8 mouse cellular contexts compared by ENCODE assay signal in the genomic region with DNA sequence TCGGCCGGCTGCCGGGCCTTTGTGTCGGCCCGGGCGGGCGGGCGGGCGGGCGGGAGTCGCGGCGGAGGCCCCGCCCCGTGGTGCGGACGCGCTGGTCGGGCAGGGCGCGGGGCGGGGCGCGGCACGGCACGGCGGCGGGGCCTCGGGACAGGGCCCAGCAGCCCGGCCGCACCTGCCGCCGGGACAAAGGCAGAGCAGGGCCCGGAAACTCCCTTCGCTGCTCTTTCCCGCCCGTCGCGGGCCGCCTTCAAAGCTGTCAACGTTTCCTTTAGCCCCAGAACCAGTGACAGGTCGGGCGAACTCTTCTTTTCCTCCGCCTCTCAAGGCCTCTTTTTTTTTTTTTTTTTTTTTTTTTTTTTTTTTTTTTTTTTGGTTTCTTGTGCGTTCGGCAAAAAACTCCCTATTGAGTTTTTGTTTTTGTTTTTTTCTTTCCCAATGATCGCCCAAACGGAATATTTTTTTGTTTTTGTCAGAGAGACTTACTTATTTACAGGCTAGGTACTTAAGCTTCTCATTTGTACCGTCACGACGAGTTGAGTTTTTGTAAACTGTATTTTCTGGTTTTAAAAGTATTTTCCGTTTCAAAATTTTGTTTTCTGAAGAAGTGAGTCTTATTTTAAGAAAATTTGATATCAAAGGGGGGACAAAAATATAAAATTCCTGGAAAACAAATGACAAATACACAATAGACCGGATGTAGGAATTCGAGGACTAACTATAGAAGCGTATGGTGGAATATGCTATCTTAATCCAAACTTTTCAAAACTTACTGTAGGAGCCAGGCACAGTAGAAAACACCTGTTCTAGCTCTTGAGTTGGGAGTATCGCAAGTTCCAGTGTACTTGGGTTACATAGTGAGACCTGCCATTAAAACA. TPM values are rescaled to one million over a fixed set of nuclear protein-coding genes. Genes with fewer than 3 reads are reported as not detected.
DNase-seq lines count a peak whose midpoint lies in the region; ATAC-seq and TF ChIP-seq lines count a peak whose summit lies in the region.

No protein-coding gene starts in this region.

- peaks cover 21% of the 10 kb centered on the region for H3K4me1 ChIP-seq in intestine, embryonic 16.5 days (ENCODE audit: control insufficient read depth, insufficient read depth, low read length)
- H3K4me1 ChIP-seq in liver, embryonic 12.5 days = peaks cover 60% of the 10 kb centered on the region
- peaks cover 6% of the 10 kb centered on the region; the same call in 1 of the 2 replicates for H3K4me1 ChIP-seq in testis, adult 2 months (ENCODE audit: control insufficient read depth, insufficient read depth, low read length)

- no peak for TF ChIP-seq POLR2A in testis, adult 2 months (IDR thresholded peaks at IDR 0.05; ENCODE audit: control insufficient read depth, low read depth, low read length)

- peak overlapping the region; percentile 99 for H3K27ac ChIP-seq in intestine, embryonic 16.5 days (ENCODE audit: low read length)
- H3K27ac ChIP-seq in liver, embryonic 12.5 days = peak overlapping the region; percentile 99
- peak overlapping the region; percentile 93 for H3K27ac ChIP-seq in testis, adult 2 months (ENCODE audit: control insufficient read depth, insufficient read depth, low read depth, low read length)

- ATAC-seq in intestine, embryonic 16.5 days = peak; percentile 96
- peak; percentile 93 for ATAC-seq in liver, embryonic 12.5 days
- ATAC-seq in monocyte, adult 5-6 weeks (replicated peaks; ENCODE audit: insufficient number of reproducible peaks, low FRiP score, low TSS enrichment, poor library complexity, severe bottlenecking) = peak; percentile 34; the same call in 1 of the 2 replicates

- H3K27me3 ChIP-seq in intestine, embryonic 16.5 days (replicated peaks; ENCODE audit: control insufficient read depth, insufficient read depth, low read length) = no peaks in the 10 kb centered on the region
- H3K27me3 ChIP-seq in liver, embryonic 12.5 days (replicated peaks) = no peaks in the 10 kb centered on the region
- no peaks in the 10 kb centered on the region for H3K27me3 ChIP-seq in testis, adult 2 months (ENCODE audit: control insufficient read depth, insufficient read depth, low read length)

- peak overlapping the region; percentile 59 for H3K4me2 ChIP-seq in intestine, embryonic 16.5 days (ENCODE audit: low read depth, low read length)
- H3K4me2 ChIP-seq in liver, embryonic 12.5 days = peak overlapping the region; percentile 79

- H3K36me3 ChIP-seq in intestine, embryonic 16.5 days (ENCODE audit: control insufficient read depth, insufficient read depth, low read length) = peaks cover 17% of the 10 kb centered on the region; the same call in 1 of the 2 replicates
- peaks cover 57% of the 10 kb centered on the region for H3K36me3 ChIP-seq in liver, embryonic 12.5 days
- peaks cover 1% of the 10 kb centered on the region; the same call in 1 of the 2 replicates for H3K36me3 ChIP-seq in testis, adult 2 months (ENCODE audit: control insufficient read depth, insufficient read depth, low read length)

- 2% methylated on average over 38 of the region's 56 CpGs for WGBS in intestine, embryonic 16.5 days
- 4% methylated on average over 41 of the region's 56 CpGs for WGBS in liver, embryonic 12.5 days (ENCODE audit: insufficient replicate concordance)

- no peak for TF ChIP-seq CTCF in testis, adult 2 months (IDR thresholded peaks at IDR 0.05; ENCODE audit: control insufficient read depth, insufficient read depth, insufficient replicate concordance, low read depth, low read length)

- DNase-seq in left cerebral cortex, adult 11 months (ENCODE audit: low spot score) = peak; percentile 45
- no peak for DNase-seq in left cerebral cortex, postnatal 36 days (ENCODE audit: low spot score in 2 of 2)
- peak; percentile 60 for DNase-seq in c-Kit-positive CD71-negative TER-119-negative erythroid progenitor cells, embryonic 14.5 days (ENCODE audit: low read depth)
- peak; percentile 82 for DNase-seq in gastrocnemius, postnatal 10 days

- intact Hi-C loops in left cerebral cortex, postnatal 36 days (cut with DNase I) = loop anchor here (2.0 to 10.0 kb wide), 2 partner anchors 19 to 175 kb away; partner anchors contain the start of genes Glt8d1 and Spcs1

- peak overlapping the region; percentile 96 for H3K9ac ChIP-seq in intestine, embryonic 16.5 days (ENCODE audit: low read depth, low read length)
- peak overlapping the region; percentile 89 for H3K9ac ChIP-seq in liver, embryonic 12.5 days

- H3K9me3 ChIP-seq in intestine, embryonic 16.5 days (ENCODE audit: control insufficient read depth, low read length) = no peaks in the 10 kb centered on the region
- H3K9me3 ChIP-seq in liver, embryonic 12.5 days (replicated peaks) = no peaks in the 10 kb centered on the region

- H3K4me3 ChIP-seq in intestine, embryonic 16.5 days (ENCODE audit: low read length) = peak overlapping the region; percentile 79
- peak overlapping the region; percentile 79 for H3K4me3 ChIP-seq in liver, embryonic 12.5 days
- H3K4me3 ChIP-seq in testis, adult 2 months (ENCODE audit: control insufficient read depth, low read depth, low read length) = peak overlapping the region; percentile 96

RNA-seq across cellular contexts. Expression of gene Gnl3, which starts 0.6 kb away (rescaled TPM):
- 10 to 100 TPM; 41.8 to 53.9 TPM for total RNA-seq in left cerebral cortex, postnatal 36 days (2021)
- 10 to 100 TPM; 35.5 to 46.5 TPM for total RNA-seq in gastrocnemius, postnatal 10 days (2021)
- polyA plus RNA-seq in intestine, embryonic 16.5 days (2015; fragmentation: Nextera tagmentation; extraction: Ambion mirVana) = 96.5 and 107 TPM in 2 replicates
- 156 and 166 TPM in 2 replicates for polyA plus RNA-seq in liver, embryonic 12.5 days (2016; fragmentation: Nextera tagmentation; extraction: Ambion mirVana)
- 99.4 to 162 TPM (median 133 TPM) in 3 replicates for total RNA-seq in monocyte, adult 5-6 weeks (2017)
- 16.2 and 18.1 TPM in 2 replicates for polyA plus RNA-seq in testis, adult 2 months (2012; rRNA removed)

RNA-seq across cellular contexts. Expression of gene Pbrm1, which starts 0.6 kb away (rescaled TPM):
- 10 to 100 TPM; 50.1 to 57.6 TPM for total RNA-seq in left cerebral cortex, postnatal 36 days (2021)
- total RNA-seq in gastrocnemius, postnatal 10 days (2021) = 10 to 100 TPM; 58.7 to 70.8 TPM
- 74.1 and 79.2 TPM in 2 replicates for polyA plus RNA-seq in intestine, embryonic 16.5 days (2015; fragmentation: Nextera tagmentation; extraction: Ambion mirVana)
- 94.9 and 95.8 TPM in 2 replicates for polyA plus RNA-seq in liver, embryonic 12.5 days (2016; fragmentation: Nextera tagmentation; extraction: Ambion mirVana)
- 41.7 to 67.0 TPM (median 49.4 TPM) in 3 replicates for total RNA-seq in monocyte, adult 5-6 weeks (2017)
- 8.3 and 8.5 TPM in 2 replicates for polyA plus RNA-seq in testis, adult 2 months (2012; rRNA removed)

RNA-seq across cellular contexts. Expression of gene Spcs1, which starts 18.1 kb away (rescaled TPM):
- total RNA-seq in left cerebral cortex, postnatal 36 days (2021) = 100 to 1,000 TPM; 151 to 164 TPM
- 100 to 1,000 TPM; 155 to 161 TPM for total RNA-seq in gastrocnemius, postnatal 10 days (2021)
- polyA plus RNA-seq in intestine, embryonic 16.5 days (2015; fragmentation: Nextera tagmentation; extraction: Ambion mirVana) = 390 and 392 TPM in 2 replicates
- polyA plus RNA-seq in liver, embryonic 12.5 days (2016; fragmentation: Nextera tagmentation; extraction: Ambion mirVana) = 296 and 308 TPM in 2 replicates
- total RNA-seq in monocyte, adult 5-6 weeks (2017) = 73.5 to 105 TPM (median 73.5 TPM) in 3 replicates
- polyA plus RNA-seq in testis, adult 2 months (2012; rRNA removed) = 613 and 684 TPM in 2 replicates

RNA-seq across cellular contexts. Expression of gene Glt8d1, which starts 18.4 kb away (rescaled TPM):
- total RNA-seq in left cerebral cortex, postnatal 36 days (2021) = 10 to 100 TPM; 27.9 to 43.2 TPM
- total RNA-seq in gastrocnemius, postnatal 10 days (2021) = 10 to 100 TPM; 18.0 to 27.4 TPM
- 35.5 and 38.7 TPM in 2 replicates for polyA plus RNA-seq in intestine, embryonic 16.5 days (2015; fragmentation: Nextera tagmentation; extraction: Ambion mirVana)
- 23.5 and 23.9 TPM in 2 replicates for polyA plus RNA-seq in liver, embryonic 12.5 days (2016; fragmentation: Nextera tagmentation; extraction: Ambion mirVana)
- 17.0 to 29.2 TPM (median 20.6 TPM) in 3 replicates for total RNA-seq in monocyte, adult 5-6 weeks (2017)
- 170 and 200 TPM in 2 replicates for polyA plus RNA-seq in testis, adult 2 months (2012; rRNA removed)

Comparison
In these comparisons a context has a peak if more than half of its experiments do, and no peak if none do; other contexts are left out.
1. DNase-seq: peak in left cerebral cortex, adult 11 months (single experiment), c-Kit-positive CD71-negative TER-119-negative erythroid progenitor cells, embryonic 14.5 days (single experiment) and gastrocnemius, postnatal 10 days (single experiment); none in left cerebral cortex, postnatal 36 days (0 of 2).
2. ATAC-seq: peak in every context shown above with its lines; median percentile 96 in intestine, embryonic 16.5 days; 93 in liver, embryonic 12.5 days; 34 in monocyte, adult 5-6 weeks.
3. Peak in every context shown above with its lines, with median percentiles within 50 percentile points of each other: H3K27ac ChIP-seq and H3K4me3 ChIP-seq.